Mouse (Mus musculus): ENCODE data around the gene Ppp2r5e. TPM values are rescaled to one million over a fixed set of nuclear protein-coding genes. Genes with fewer than 3 reads are reported as not detected.

The Ppp2r5e gene
- polyA plus RNA-seq, 1 experiment from 2014 or later: 13.8 TPM

GRCm38 (mm10) chr12:75487500-75487899, 108.5 kb downstream of the Ppp2r5e start:
- Histone ChIP-seq H3K9me3 (ENCODE audit: control insufficient read depth, low read length) (no peaks in the 10 kb centered on the region), H3K4me1 (ENCODE audit: control insufficient read depth in 2 of 2, insufficient read depth in 2 of 2, low read length in 2 of 2) (peaks cover 2 to 3% of the 10 kb centered on the region in 2 experiments; a peak in 3 of 4 replicates), H3K27ac (replicated peaks in 1 of 2; ENCODE audit: control insufficient read depth in 1 of 2, insufficient read depth in 1 of 2, low read depth in 2 of 2, low read length in 2 of 2) (no peak overlapping the region), H3K4me2 (ENCODE audit: low read length) (no peak overlapping the region), H3K27me3 (ENCODE audit: control insufficient read depth, insufficient read depth, low read length) (no peaks in the 10 kb centered on the region), H3K4me3 (ENCODE audit: control insufficient read depth in 1 of 2, insufficient read depth in 1 of 2, low read depth in 1 of 2, low read length in 2 of 2) (no peak overlapping the region), H3K9ac (ENCODE audit: low read length) (no peak overlapping the region), H3K36me3 (ENCODE audit: control insufficient read depth, insufficient read depth, low read length) (peaks cover 5% of the 10 kb centered on the region; the same call in 1 of the 2 replicates)
- whole genome bisulfite sequencing: 92% methylated on average over 2 of the region's 2 CpGs
- no peak for ATAC-seq (ENCODE audit: insufficient number of reproducible peaks, insufficient read depth, low FRiP score, low read depth)

GRCm38 (mm10) chr12:75486568-75487286, 109.3 kb downstream of the Ppp2r5e start:
- no peak overlapping the region for H3K27ac ChIP-seq (replicated peaks in 1 of 2; ENCODE audit: control insufficient read depth in 1 of 2, insufficient read depth in 1 of 2, low read depth in 2 of 2, low read length in 2 of 2)
- no peaks in the 10 kb centered on the region for H3K27me3 ChIP-seq (ENCODE audit: control insufficient read depth, insufficient read depth, low read length)
- H3K9me3 ChIP-seq (ENCODE audit: control insufficient read depth, low read length): no peaks in the 10 kb centered on the region
- H3K4me2 ChIP-seq (ENCODE audit: low read length): no peak overlapping the region
- H3K9ac ChIP-seq (ENCODE audit: low read length): no peak overlapping the region
- H3K4me1 ChIP-seq (ENCODE audit: control insufficient read depth in 2 of 2, insufficient read depth in 2 of 2, low read length in 2 of 2): peaks cover 2 to 3% of the 10 kb centered on the region in 2 experiments; a peak in 3 of 4 replicates
- peaks cover 5% of the 10 kb centered on the region; the same call in 1 of the 2 replicates for H3K36me3 ChIP-seq (ENCODE audit: control insufficient read depth, insufficient read depth, low read length)
- no peak for ATAC-seq (ENCODE audit: insufficient number of reproducible peaks, insufficient read depth, low FRiP score, low read depth)
- no peak overlapping the region for H3K4me3 ChIP-seq (ENCODE audit: control insufficient read depth in 1 of 2, insufficient read depth in 1 of 2, low read depth in 1 of 2, low read length in 2 of 2)
- 94% methylated on average over 3 of the region's 3 CpGs for WGBS

- no peak for ATAC-seq (ENCODE audit: insufficient number of reproducible peaks, insufficient read depth, low FRiP score, low read depth)
- Histone ChIP-seq H3K4me1 (ENCODE audit: control insufficient read depth in 2 of 2, insufficient read depth in 2 of 2, low read length in 2 of 2) (peaks cover 3 to 15% of the 10 kb centered on the region in 2 experiments; a peak in 3 of 4 replicates), H3K9ac (ENCODE audit: low read length) (no peak overlapping the region), H3K9me3 (ENCODE audit: control insufficient read depth, low read length) (no peaks in the 10 kb centered on the region), H3K36me3 (ENCODE audit: control insufficient read depth, insufficient read depth, low read length) (no peaks in the 10 kb centered on the region), H3K27me3 (ENCODE audit: control insufficient read depth, insufficient read depth, low read length) (no peaks in the 10 kb centered on the region), H3K4me2 (ENCODE audit: low read length) (no peak overlapping the region), H3K4me3 (ENCODE audit: control insufficient read depth in 1 of 2, insufficient read depth in 1 of 2, low read depth in 1 of 2, low read length in 2 of 2) (no peak overlapping the region), H3K27ac (replicated peaks in 1 of 2; ENCODE audit: control insufficient read depth in 1 of 2, insufficient read depth in 1 of 2, low read depth in 2 of 2, low read length in 2 of 2) (no peak overlapping the region)
- WGBS: 79% methylated on average over 3 of the region's 3 CpGs
Observed at GRCm38 (mm10) chr12:75482781-75483180, 113.3 kb downstream of the Ppp2r5e start.

GRCm38 (mm10) chr12:75482015-75482414, 114.0 kb downstream of the Ppp2r5e start:
- WGBS: 89% methylated on average over 4 of the region's 4 CpGs
- ATAC-seq (ENCODE audit: insufficient number of reproducible peaks, insufficient read depth, low FRiP score, low read depth): no peak
- H3K4me2 ChIP-seq (ENCODE audit: low read length): no peak overlapping the region
- H3K27ac ChIP-seq (replicated peaks in 1 of 2; ENCODE audit: control insufficient read depth in 1 of 2, insufficient read depth in 1 of 2, low read depth in 2 of 2, low read length in 2 of 2): no peak overlapping the region
- no peaks in the 10 kb centered on the region for H3K9me3 ChIP-seq (ENCODE audit: control insufficient read depth, low read length)
- no peaks in the 10 kb centered on the region for H3K36me3 ChIP-seq (ENCODE audit: control insufficient read depth, insufficient read depth, low read length)
- H3K4me3 ChIP-seq (ENCODE audit: control insufficient read depth in 1 of 2, insufficient read depth in 1 of 2, low read depth in 1 of 2, low read length in 2 of 2): no peak overlapping the region
- no peak overlapping the region for H3K9ac ChIP-seq (ENCODE audit: low read length)
- H3K27me3 ChIP-seq (ENCODE audit: control insufficient read depth, insufficient read depth, low read length): no peaks in the 10 kb centered on the region
- peaks cover 3 to 20% of the 10 kb centered on the region in 2 experiments; a peak in 3 of 4 replicates for H3K4me1 ChIP-seq (ENCODE audit: control insufficient read depth in 2 of 2, insufficient read depth in 2 of 2, low read length in 2 of 2)

GRCm38 (mm10) chr12:75480031-75480430, 116.0 kb downstream of the Ppp2r5e start:
- ATAC-seq (ENCODE audit: insufficient number of reproducible peaks, insufficient read depth, low FRiP score, low read depth): no peak
- no peaks in the 10 kb centered on the region for H3K27me3 ChIP-seq (ENCODE audit: control insufficient read depth, insufficient read depth, low read length)
- no peaks in the 10 kb centered on the region for H3K36me3 ChIP-seq (ENCODE audit: control insufficient read depth, insufficient read depth, low read length)
- H3K9me3 ChIP-seq (ENCODE audit: control insufficient read depth, low read length): no peaks in the 10 kb centered on the region
- H3K27ac ChIP-seq (replicated peaks in 1 of 2; ENCODE audit: control insufficient read depth in 1 of 2, insufficient read depth in 1 of 2, low read depth in 2 of 2, low read length in 2 of 2): no peak overlapping the region
- no peak overlapping the region for H3K9ac ChIP-seq (ENCODE audit: low read length)
- no peak overlapping the region for H3K4me3 ChIP-seq (ENCODE audit: control insufficient read depth in 1 of 2, insufficient read depth in 1 of 2, low read depth in 1 of 2, low read length in 2 of 2)
- 86% methylated on average over 8 of the region's 8 CpGs for WGBS
- peaks cover 3 to 20% of the 10 kb centered on the region in 2 experiments; a peak in 3 of 4 replicates for H3K4me1 ChIP-seq (ENCODE audit: control insufficient read depth in 2 of 2, insufficient read depth in 2 of 2, low read length in 2 of 2)
- no peak overlapping the region for H3K4me2 ChIP-seq (ENCODE audit: low read length)

GRCm38 (mm10) chr12:75479375-75479898, 116.6 kb downstream of the Ppp2r5e start:
- no peaks in the 10 kb centered on the region for H3K27me3 ChIP-seq (ENCODE audit: control insufficient read depth, insufficient read depth, low read length)
- H3K4me1 ChIP-seq (ENCODE audit: control insufficient read depth in 2 of 2, insufficient read depth in 2 of 2, low read length in 2 of 2): peaks cover 3 to 20% of the 10 kb centered on the region in 2 experiments; a peak in 3 of 4 replicates
- no peak overlapping the region for H3K4me2 ChIP-seq (ENCODE audit: low read length)
- no peaks in the 10 kb centered on the region for H3K36me3 ChIP-seq (ENCODE audit: control insufficient read depth, insufficient read depth, low read length)
- no peaks in the 10 kb centered on the region for H3K9me3 ChIP-seq (ENCODE audit: control insufficient read depth, low read length)
- no peak overlapping the region; a peak in 1 of 4 replicates for H3K27ac ChIP-seq (replicated peaks in 1 of 2; ENCODE audit: control insufficient read depth in 1 of 2, insufficient read depth in 1 of 2, low read depth in 2 of 2, low read length in 2 of 2)
- no peak overlapping the region for H3K4me3 ChIP-seq (ENCODE audit: control insufficient read depth in 1 of 2, insufficient read depth in 1 of 2, low read depth in 1 of 2, low read length in 2 of 2)
- ATAC-seq (ENCODE audit: insufficient number of reproducible peaks, insufficient read depth, low FRiP score, low read depth): no peak
- WGBS: 49% methylated on average over 8 of the region's 8 CpGs
- no peak overlapping the region for H3K9ac ChIP-seq (ENCODE audit: low read length)

- no peak overlapping the region for H3K4me2 ChIP-seq (ENCODE audit: low read length)
- 84% methylated on average over 3 of the region's 3 CpGs for WGBS
- H3K36me3 ChIP-seq (ENCODE audit: control insufficient read depth, insufficient read depth, low read length): no peaks in the 10 kb centered on the region
- H3K27ac ChIP-seq (replicated peaks in 1 of 2; ENCODE audit: control insufficient read depth in 1 of 2, insufficient read depth in 1 of 2, low read depth in 2 of 2, low read length in 2 of 2): no peak overlapping the region
- no peaks in the 10 kb centered on the region for H3K9me3 ChIP-seq (ENCODE audit: control insufficient read depth, low read length)
- ATAC-seq (ENCODE audit: insufficient number of reproducible peaks, insufficient read depth, low FRiP score, low read depth): no peak
- H3K4me1 ChIP-seq (ENCODE audit: control insufficient read depth in 2 of 2, insufficient read depth in 2 of 2, low read length in 2 of 2): peaks cover 3 to 20% of the 10 kb centered on the region in 2 experiments; a peak in 3 of 4 replicates
- no peak overlapping the region for H3K4me3 ChIP-seq (ENCODE audit: control insufficient read depth in 1 of 2, insufficient read depth in 1 of 2, low read depth in 1 of 2, low read length in 2 of 2)
- H3K27me3 ChIP-seq (ENCODE audit: control insufficient read depth, insufficient read depth, low read length): no peaks in the 10 kb centered on the region
- H3K9ac ChIP-seq (ENCODE audit: low read length): no peak overlapping the region
Observed at GRCm38 (mm10) chr12:75478596-75478995, 117.4 kb downstream of the Ppp2r5e start.
